Mouse (Mus musculus) gastrocnemius, postnatal 14 days (tissue): ENCODE results near the gene Amotl1. TPM values are rescaled to one million over a fixed set of nuclear protein-coding genes. Genes with fewer than 3 reads are reported as not detected.

ENCODE experiments used
- DNase-seq: peaks from one replicate; pipeline ENCODE4 v3.0.0; 2021; ENCODE audit warnings: mixed read lengths
- intact Hi-C: fragments of 180-260 bp; cut with DNase I; formaldehyde crosslinking; loops from one replicate; pipeline ENCODE4 v1.15.1; 2025; ENCODE audit warnings: low total_unique reads
- total RNA-seq, 2 experiments: library from RNA; stranded (reverse); gene quantifications; 2 replicates each; pipeline ENCODE4 v1.2.3; 2021

The Amotl1 gene
- total RNA-seq, 2 experiments from 2014 or later: 264 to 270 TPM

DNA sequence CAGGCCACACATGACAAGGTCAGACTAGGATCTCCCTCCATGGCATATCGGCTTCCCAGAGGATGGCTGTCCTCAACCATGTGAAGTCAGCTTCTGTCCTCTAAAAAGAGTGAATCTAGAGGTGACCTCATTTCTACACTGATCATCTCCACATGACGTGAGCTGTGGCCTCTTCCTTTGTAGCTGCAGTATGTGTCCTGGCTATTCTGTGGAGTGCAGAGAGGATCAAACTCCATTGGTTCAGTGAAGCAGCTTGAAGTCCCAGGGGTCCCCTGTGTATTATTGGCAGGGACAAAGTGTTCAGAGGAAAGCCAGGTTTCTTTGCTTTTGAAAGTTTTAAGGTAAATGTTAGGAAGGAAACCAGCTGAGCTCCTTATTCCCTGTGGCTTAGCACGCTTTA is 126.8 kb downstream of the Amotl1 start:
- intact Hi-C loops: no loop called here
- DNase-seq: no peak

DNA sequence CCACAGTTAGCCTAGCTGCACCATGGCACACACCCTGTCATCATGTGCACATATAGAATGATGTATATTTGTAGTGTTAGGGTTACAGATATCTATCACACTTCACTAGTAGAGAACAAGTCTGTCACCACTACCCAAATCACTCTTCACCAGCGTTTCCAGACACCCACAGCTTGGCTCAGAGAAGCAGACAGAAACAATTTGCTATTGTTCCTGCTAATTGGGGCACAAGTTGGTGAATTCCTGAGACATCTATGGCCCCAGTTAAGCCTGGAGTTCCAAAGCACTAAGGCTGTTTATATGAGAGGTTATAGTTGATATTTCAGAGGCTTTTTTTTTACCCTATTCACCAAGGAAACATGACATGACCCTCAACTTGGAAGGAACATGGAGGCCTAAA is 127.6 kb downstream of the Amotl1 start:
- intact Hi-C loops: no loop called here
- DNase-seq: no peak

DNA sequence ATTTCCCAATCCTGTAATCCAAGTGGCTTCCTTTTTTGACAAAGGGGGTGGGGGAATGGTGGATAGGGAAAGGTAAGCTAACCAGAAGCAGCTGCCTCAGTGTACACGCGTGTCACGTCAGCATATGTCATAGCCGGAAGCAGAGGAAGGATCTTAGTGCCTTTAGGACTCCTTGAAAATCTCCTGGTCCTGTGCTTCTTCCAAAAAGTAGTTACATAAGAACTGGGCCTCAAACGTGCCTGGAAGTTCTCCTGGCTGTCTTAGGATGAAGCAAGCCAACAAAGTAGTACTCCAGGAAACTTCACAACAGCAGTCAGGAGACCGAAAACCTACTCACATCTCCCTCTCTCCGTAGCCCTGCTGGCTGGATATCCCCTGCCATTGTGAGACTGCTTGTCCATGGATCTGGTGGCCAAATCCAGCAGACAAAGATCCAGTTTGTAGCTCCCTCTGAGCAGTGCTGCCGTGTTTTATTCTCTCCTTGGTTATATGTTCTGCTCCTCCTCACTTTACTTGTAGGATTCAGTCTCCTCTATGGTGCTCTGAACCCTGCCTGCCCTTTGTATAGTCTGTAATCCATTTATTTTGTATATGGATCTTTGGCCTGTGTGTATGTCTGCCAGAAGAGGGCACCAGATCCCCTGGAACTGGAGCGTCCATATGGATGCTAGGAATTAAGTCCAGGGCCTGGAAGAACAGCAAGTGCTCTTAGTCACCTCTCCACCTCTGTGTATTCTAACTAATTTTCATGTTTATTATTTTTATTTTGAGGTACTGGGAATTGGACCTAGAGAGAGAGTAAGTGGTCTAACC is 132.0 kb downstream of the Amotl1 start:
- intact Hi-C loops: loop anchor here (5.0 kb wide), 2 partner anchors 189 to 254 kb away; no protein-coding TSS in a partner anchor
- peak; percentile 15 for DNase-seq

DNA sequence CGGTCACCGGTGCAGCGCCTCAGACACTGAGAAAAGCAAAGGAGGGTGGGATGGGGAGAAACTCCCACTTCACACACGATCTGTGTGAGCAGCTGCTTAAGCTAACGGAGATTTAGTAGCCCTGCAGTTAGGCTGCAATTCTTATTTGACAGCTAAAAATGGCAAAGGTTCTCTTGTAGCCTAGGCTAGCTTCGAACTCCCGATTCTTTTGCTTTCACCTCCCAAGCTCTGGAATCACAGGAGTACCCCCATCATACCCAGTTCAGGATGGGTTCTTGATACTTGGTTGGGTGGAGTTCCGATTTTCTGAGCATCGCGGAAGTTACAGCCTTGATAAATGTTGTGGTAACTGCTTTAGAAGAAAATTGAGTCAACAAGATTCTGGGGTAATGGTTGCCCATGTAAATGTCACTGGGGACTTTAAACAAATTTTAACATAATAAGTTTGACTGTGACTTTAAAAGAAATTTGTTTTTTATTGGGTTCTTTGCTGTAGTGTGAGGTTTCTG is 143.9 kb downstream of the Amotl1 start:
- intact Hi-C loops: no loop called here
- no peak for DNase-seq

DNA sequence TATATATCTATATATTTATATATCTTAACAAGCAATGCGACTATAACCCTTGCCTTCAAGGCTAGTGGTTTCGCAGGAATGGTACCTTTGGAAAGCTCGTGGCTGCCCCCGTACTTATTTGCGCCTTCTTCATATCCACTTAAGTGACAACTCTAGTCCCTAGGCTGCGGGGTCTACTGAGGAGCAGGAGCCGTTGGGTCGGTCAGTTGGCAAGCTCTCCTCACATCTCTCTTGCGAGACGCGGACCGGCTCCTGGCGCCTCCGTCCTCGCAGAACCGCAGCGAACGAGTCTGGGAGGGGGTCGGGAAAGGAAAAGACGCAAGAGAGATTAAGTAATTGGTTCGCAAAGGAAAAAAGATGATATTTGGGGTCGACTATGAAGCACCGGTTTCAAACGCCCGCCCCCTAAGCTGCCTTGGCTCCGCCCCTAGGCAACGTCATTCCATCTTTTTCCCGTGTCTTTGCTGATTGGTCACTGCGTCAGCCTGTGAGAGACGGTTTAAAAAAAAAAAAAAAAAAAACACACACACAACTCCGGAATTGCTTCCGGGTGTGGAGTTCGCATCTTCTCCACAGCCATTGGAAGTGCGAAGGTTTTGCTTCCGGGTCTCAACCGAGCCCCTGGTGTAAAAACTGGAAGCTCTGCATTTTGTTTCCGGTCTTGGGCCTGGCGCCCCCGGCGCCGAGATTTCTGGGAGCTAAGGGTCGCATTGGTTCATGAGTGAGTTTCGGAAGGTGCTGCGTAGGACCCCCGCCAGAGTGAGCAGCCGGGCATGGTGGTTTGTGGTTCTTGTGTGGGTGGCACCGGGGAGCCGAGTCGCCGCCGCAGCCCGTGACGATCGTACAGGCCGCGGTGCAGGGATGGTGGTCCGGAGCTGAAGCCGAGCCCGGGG is 144.6 kb downstream of the Amotl1 start, which contains the start of the genes Kdm4d and Cwc15:
Kdm4d (minus strand) TSS at position 460 of the 893 bp plus-strand sequence.
Cwc15 (plus strand) TSS at position 595 of the 893 bp plus-strand sequence.
- intact Hi-C loops: no loop called here
- peak; percentile 91 for DNase-seq

DNA sequence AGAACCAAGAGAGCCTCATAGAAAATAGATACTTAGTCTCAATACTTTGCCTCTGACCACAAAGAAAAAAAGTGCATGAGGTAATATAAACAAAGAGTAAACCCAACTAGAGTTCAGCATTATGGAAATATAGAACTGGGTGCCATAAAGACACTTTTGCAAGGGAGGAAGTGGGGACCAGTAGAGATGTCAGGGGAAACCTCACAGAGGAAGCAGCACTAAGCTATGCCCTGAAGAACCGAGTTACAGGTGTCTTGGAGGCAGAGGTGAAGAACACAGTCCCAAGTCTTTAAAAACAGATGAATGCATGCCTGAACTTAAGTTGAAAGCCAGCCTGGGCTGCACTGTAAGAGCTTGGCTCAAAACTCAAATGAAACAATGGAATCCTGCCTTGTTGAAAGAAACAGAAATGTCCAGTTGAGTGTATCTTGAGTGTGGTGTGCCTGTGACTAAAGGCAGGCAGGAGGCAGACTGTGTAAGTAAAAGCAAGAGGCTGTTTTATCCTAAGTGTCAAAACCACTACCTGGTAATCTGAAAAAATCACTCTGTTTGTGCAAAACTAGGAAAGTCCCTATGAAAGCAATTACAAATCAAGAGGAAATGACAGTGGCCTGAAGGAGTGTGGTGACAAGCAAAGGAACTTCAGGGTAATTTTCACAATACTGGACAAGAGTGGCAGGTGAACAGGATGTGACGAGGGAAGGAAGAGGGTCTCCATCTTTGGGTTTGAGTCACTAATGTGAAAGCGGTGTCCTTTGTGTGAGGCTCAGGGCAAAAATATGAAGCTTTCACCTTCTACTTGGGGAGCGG is 145.8 kb downstream of the Amotl1 start:
- no peak for DNase-seq
- intact Hi-C loops: loop anchor here (10.0 kb wide), 1 partner anchor 114 kb away; the partner anchor contains the start of gene Endod1

Other genes with a start within 250 kb of the Amotl1 start
- gene Kdm4d, start 144.6 kb downstream of the Amotl1 start, total RNA-seq: not detected
- gene Cwc15, start 144.4 kb downstream of the Amotl1 start, total RNA-seq: 10 to 100 TPM; 94.1 to 94.4 TPM
- gene Piwil4, start 95.7 kb upstream of the Amotl1 start, total RNA-seq: under 1 TPM in 1 of 2 experiments, not detected in 1; 0.10 TPM
- under 1 TPM; 0.53 to 0.66 TPM for gene Fut4, start 107.3 kb upstream of the Amotl1 start, total RNA-seq
- not detected for gene 1700012B09Rik, start 126.0 kb upstream of the Amotl1 start, total RNA-seq
- gene Mre11a, start 139.6 kb upstream of the Amotl1 start, total RNA-seq: 1 to 10 TPM; 8.4 to 9.2 TPM
- gene Ankrd49, start 139.8 kb upstream of the Amotl1 start, total RNA-seq: 1 to 10 TPM; 6.3 to 7.5 TPM
- not detected for gene Gpr83, start 215.2 kb upstream of the Amotl1 start, total RNA-seq